Comparison of ENCODE assay signal across 16 mouse cellular contexts in genomic region chr12:113107431-113108124, GRCm38 (mm10). TPM values are rescaled to one million over a fixed set of nuclear protein-coding genes. Genes with fewer than 3 reads are reported as not detected.
A peak's percentile ranks its signal among the peaks of the same experiment; 100 is the strongest.
DNase-seq lines count a peak whose midpoint lies in the region; ATAC-seq and TF ChIP-seq lines count a peak whose summit lies in the region.
"Had no signal": no experiment of that assay in that cellular context is flagged by ENCODE, and none has a peak within 500 bp of the region (broad histone marks: within the 10 kb centered on the region; RNA-seq: fewer than 3 reads in every experiment).

No protein-coding gene starts in this region.

- ATAC-seq in stomach, embryonic 14.5 days (ENCODE audit: insufficient number of reproducible peaks, insufficient read depth, low FRiP score, low read depth): peak; percentile 53; the same call in 1 of the 2 replicates
- no peak for ATAC-seq in stomach, postnatal 0 days (ENCODE audit: low FRiP score, low TSS enrichment)
- peak; percentile 93 for ATAC-seq in liver, embryonic 11.5 days (replicated peaks; ENCODE audit: low FRiP score)
- ATAC-seq: hindbrain, postnatal 0 days; midbrain, embryonic 13.5 days had no signal

- H3K4me2 ChIP-seq in stomach, embryonic 14.5 days (replicated peaks; ENCODE audit: low read depth, low read length): no peak overlapping the region
- no peak overlapping the region for H3K4me2 ChIP-seq in stomach, postnatal 0 days (replicated peaks; ENCODE audit: low read depth)
- H3K4me2 ChIP-seq in liver, embryonic 11.5 days: peak overlapping the region; percentile 58
- H3K4me2 ChIP-seq: heart, embryonic 15.5 days; lung, embryonic 15.5 days; midbrain, embryonic 13.5 days; neural tube, embryonic 13.5 days had no signal

- intact Hi-C loops in left cerebral cortex, postnatal 10 days (cut with DNase I): no loop called here

- TF ChIP-seq EP300 in stomach, postnatal 0 days (optimal IDR thresholded peaks at IDR 0.05): no peak

- H3K27ac ChIP-seq in stomach, embryonic 14.5 days (ENCODE audit: low read length): no peak overlapping the region
- no peak overlapping the region for H3K27ac ChIP-seq in stomach, postnatal 0 days (replicated peaks)
- H3K27ac ChIP-seq in liver, embryonic 11.5 days (ENCODE audit: low read depth, low read length): peak overlapping the region; percentile 91
- H3K27ac ChIP-seq: hindbrain, postnatal 0 days; lung, embryonic 15.5 days; midbrain, embryonic 13.5 days; neural tube, embryonic 13.5 days had no signal

- no peak for TF ChIP-seq CTCF in stomach, postnatal 0 days (IDR thresholded peaks at IDR 0.05; ENCODE audit: low read depth)

- WGBS in stomach, embryonic 14.5 days: 74% methylated on average over 4 of the region's 4 CpGs
- 65% methylated on average over 4 of the region's 4 CpGs for WGBS in stomach, postnatal 0 days
- 55% methylated on average over 4 of the region's 4 CpGs for WGBS in liver, embryonic 11.5 days

- no peak for DNase-seq in stomach, postnatal 0 days (ENCODE audit: low spot score)
- DNase-seq in c-Kit-positive CD71-negative TER-119-negative erythroid progenitor cells, embryonic 14.5 days (ENCODE audit: low read depth): peak; percentile 28
- DNase-seq in liver, embryonic 11.5 days (ENCODE audit: low spot score): no peak
- DNase-seq in spleen, postnatal 36 days (ENCODE audit: low spot score in 2 of 2): peak; percentile 22 to 37
- DNase-seq in right cerebral cortex, postnatal 10 days (ENCODE audit: low spot score in 2 of 2): no peak
- no peak for DNase-seq in layer of hippocampus, postnatal 36 days
- no peak for DNase-seq in left cerebral cortex, postnatal 10 days (ENCODE audit: extremely low spot score in 1 of 2, low spot score in 2 of 2)
- DNase-seq: kidney, postnatal 4 days had no signal

- peaks cover 3% of the 10 kb centered on the region; the same call in 1 of the 2 replicates for H3K4me1 ChIP-seq in stomach, embryonic 14.5 days (ENCODE audit: control insufficient read depth, insufficient read depth, low read length)
- no peaks in the 10 kb centered on the region for H3K4me1 ChIP-seq in stomach, postnatal 0 days (replicated peaks; ENCODE audit: control insufficient read depth, insufficient read depth)
- H3K4me1 ChIP-seq in liver, embryonic 11.5 days (replicated peaks; ENCODE audit: control insufficient read depth, insufficient read depth, low read length): peaks cover 54% of the 10 kb centered on the region

- H3K36me3 ChIP-seq in stomach, embryonic 14.5 days (ENCODE audit: control insufficient read depth, insufficient read depth, low read length): peaks cover 10% of the 10 kb centered on the region
- H3K36me3 ChIP-seq in stomach, postnatal 0 days (ENCODE audit: control insufficient read depth, insufficient read depth, low read length): no peaks in the 10 kb centered on the region; the same call in 1 of the 2 replicates
- peaks cover 11% of the 10 kb centered on the region; the same call in 1 of the 2 replicates for H3K36me3 ChIP-seq in liver, embryonic 11.5 days (ENCODE audit: control insufficient read depth, insufficient read depth, low read length)

- no peaks in the 10 kb centered on the region for H3K9me3 ChIP-seq in stomach, embryonic 14.5 days (ENCODE audit: control insufficient read depth, low read depth, low read length)
- no peaks in the 10 kb centered on the region for H3K9me3 ChIP-seq in stomach, postnatal 0 days (ENCODE audit: control insufficient read depth, low read length)
- H3K9me3 ChIP-seq in liver, embryonic 11.5 days (ENCODE audit: control insufficient read depth, low read length): no peaks in the 10 kb centered on the region; the same call in 1 of the 2 replicates
- H3K9me3 ChIP-seq: heart, embryonic 15.5 days; lung, embryonic 15.5 days; neural tube, embryonic 13.5 days had no signal

- H3K4me3 ChIP-seq in stomach, embryonic 14.5 days (ENCODE audit: low read depth, low read length): no peak overlapping the region
- H3K4me3 ChIP-seq in stomach, postnatal 0 days (ENCODE audit: low read depth, low read length): no peak overlapping the region
- no peak overlapping the region for H3K4me3 ChIP-seq in liver, embryonic 11.5 days (ENCODE audit: low read depth, low read length)
- H3K4me3 ChIP-seq: heart, embryonic 15.5 days; lung, embryonic 15.5 days; midbrain, embryonic 13.5 days; neural tube, embryonic 13.5 days had no signal

- H3K27me3 ChIP-seq in stomach, embryonic 14.5 days (ENCODE audit: control insufficient read depth, insufficient read depth, low read length): no peaks in the 10 kb centered on the region
- H3K27me3 ChIP-seq in stomach, postnatal 0 days (ENCODE audit: control insufficient read depth, insufficient read depth, low read length): no peaks in the 10 kb centered on the region
- no peaks in the 10 kb centered on the region for H3K27me3 ChIP-seq in liver, embryonic 11.5 days (replicated peaks; ENCODE audit: control insufficient read depth, insufficient read depth, low read length)
- H3K27me3 ChIP-seq: heart, embryonic 15.5 days; lung, embryonic 15.5 days; midbrain, embryonic 13.5 days; neural tube, embryonic 13.5 days had no signal

- no peak overlapping the region for H3K9ac ChIP-seq in stomach, embryonic 14.5 days (replicated peaks; ENCODE audit: low read depth, low read length)
- H3K9ac ChIP-seq in stomach, postnatal 0 days (ENCODE audit: low read length): no peak overlapping the region
- peak overlapping the region; percentile 57 for H3K9ac ChIP-seq in liver, embryonic 11.5 days (ENCODE audit: low read depth, low read length)
- H3K9ac ChIP-seq: heart, embryonic 15.5 days; lung, embryonic 15.5 days; midbrain, embryonic 13.5 days; neural tube, embryonic 13.5 days had no signal

RNA-seq across cellular contexts. Expression of gene Mta1, which starts 9.5 kb away (rescaled TPM):
- polyA plus RNA-seq in stomach, embryonic 14.5 days (2014; fragmentation: Nextera tagmentation; extraction: Ambion mirVana): 18.7 and 21.8 TPM in 2 replicates
- polyA plus RNA-seq in stomach, postnatal 0 days (2015; fragmentation: Nextera tagmentation; extraction: Ambion mirVana): 4.9 and 5.3 TPM in 2 replicates
- polyA plus RNA-seq in liver, embryonic 11.5 days (2014; fragmentation: Nextera tagmentation; extraction: Ambion mirVana): 17.7 and 19.2 TPM in 2 replicates
- total RNA-seq in layer of hippocampus, postnatal 36 days (2021): 10 to 100 TPM; 69.1 to 77.8 TPM
- total RNA-seq in left cerebral cortex, postnatal 10 days (2021): 10 to 100 TPM; 87.1 to 89.1 TPM

RNA-seq across cellular contexts. Expression of gene Crip2, which starts 32.5 kb away (rescaled TPM):
- 118 and 124 TPM in 2 replicates for polyA plus RNA-seq in stomach, embryonic 14.5 days (2014; fragmentation: Nextera tagmentation; extraction: Ambion mirVana)
- polyA plus RNA-seq in stomach, postnatal 0 days (2015; fragmentation: Nextera tagmentation; extraction: Ambion mirVana): 106 and 112 TPM in 2 replicates
- 80.6 and 86.9 TPM in 2 replicates for polyA plus RNA-seq in liver, embryonic 11.5 days (2014; fragmentation: Nextera tagmentation; extraction: Ambion mirVana)
- total RNA-seq in layer of hippocampus, postnatal 36 days (2021): 10 to 100 TPM; 93.0 to 95.4 TPM
- total RNA-seq in left cerebral cortex, postnatal 10 days (2021): 100 to 1,000 TPM; 220 to 253 TPM

RNA-seq across cellular contexts. Expression of gene Tex22, which starts 33.3 kb away (rescaled TPM):
- not detected in 2 replicates for polyA plus RNA-seq in stomach, embryonic 14.5 days (2014; fragmentation: Nextera tagmentation; extraction: Ambion mirVana)
- not detected in 2 replicates for polyA plus RNA-seq in stomach, postnatal 0 days (2015; fragmentation: Nextera tagmentation; extraction: Ambion mirVana)
- not detected in 2 replicates for polyA plus RNA-seq in liver, embryonic 11.5 days (2014; fragmentation: Nextera tagmentation; extraction: Ambion mirVana)
- total RNA-seq in layer of hippocampus, postnatal 36 days (2021): under 1 TPM; 0.27 to 0.46 TPM
- total RNA-seq in left cerebral cortex, postnatal 10 days (2021): under 1 TPM; 0.41 to 0.73 TPM
- polyA plus RNA-seq: cortical plate, adult 2 months; heart, embryonic 15.5 days; hindbrain, postnatal 0 days; lung, embryonic 15.5 days; neural tube, embryonic 13.5 days had no signal

RNA-seq across cellular contexts. Expression of gene Crip1, which starts 38.5 kb away (rescaled TPM):
- 233 and 261 TPM in 2 replicates for polyA plus RNA-seq in stomach, embryonic 14.5 days (2014; fragmentation: Nextera tagmentation; extraction: Ambion mirVana)
- 585 and 865 TPM in 2 replicates for polyA plus RNA-seq in stomach, postnatal 0 days (2015; fragmentation: Nextera tagmentation; extraction: Ambion mirVana)
- 148 and 150 TPM in 2 replicates for polyA plus RNA-seq in liver, embryonic 11.5 days (2014; fragmentation: Nextera tagmentation; extraction: Ambion mirVana)
- total RNA-seq in layer of hippocampus, postnatal 36 days (2021): 10 to 100 TPM in 1 of 2 experiments, 1 to 10 TPM in 1; 8.9 to 12.6 TPM
- total RNA-seq in left cerebral cortex, postnatal 10 days (2021): 10 to 100 TPM; 12.4 to 12.6 TPM

RNA-seq across cellular contexts. Expression of gene Tedc1, which starts 48.6 kb away (rescaled TPM):
- polyA plus RNA-seq in stomach, embryonic 14.5 days (2014; fragmentation: Nextera tagmentation; extraction: Ambion mirVana): 29.2 and 34.7 TPM in 2 replicates
- polyA plus RNA-seq in stomach, postnatal 0 days (2015; fragmentation: Nextera tagmentation; extraction: Ambion mirVana): 5.7 and 6.0 TPM in 2 replicates
- 23.5 and 24.2 TPM in 2 replicates for polyA plus RNA-seq in liver, embryonic 11.5 days (2014; fragmentation: Nextera tagmentation; extraction: Ambion mirVana)
- 1 to 10 TPM in 1 of 2 experiments, under 1 TPM in 1; 0.82 to 1.5 TPM for total RNA-seq in layer of hippocampus, postnatal 36 days (2021)
- total RNA-seq in left cerebral cortex, postnatal 10 days (2021): 1 to 10 TPM; 3.7 TPM
- total RNA-seq: gastrocnemius, adult 18-20 months had no signal

Comparison
In these comparisons a context has a peak if more than half of its experiments do, and no peak if none do; other contexts are left out.
1. DNase-seq: peak in c-Kit-positive CD71-negative TER-119-negative erythroid progenitor cells, embryonic 14.5 days (single experiment) and spleen, postnatal 36 days (2 of 2); none in stomach, postnatal 0 days (single experiment), liver, embryonic 11.5 days (single experiment), right cerebral cortex, postnatal 10 days (0 of 2), layer of hippocampus, postnatal 36 days (0 of 2) and left cerebral cortex, postnatal 10 days (0 of 2).